ENCODE assay signal across 9 mouse cellular contexts in genomic region chr11:85941785-85942570, GRCm38 (mm10). TPM values are rescaled to one million over a fixed set of nuclear protein-coding genes. Genes with fewer than 3 reads are reported as not detected.
DNase-seq lines count a peak whose midpoint lies in the region; ATAC-seq lines count a peak whose summit lies in the region.
"Had no signal": no experiment of that assay in that cellular context is flagged by ENCODE, and none has a peak within 500 bp of the region (broad histone marks: within the 10 kb centered on the region; RNA-seq: fewer than 3 reads in every experiment).

No protein-coding gene starts in this region.

- WGBS in forebrain, embryonic 10.5 days: 44% methylated on average over 7 of the region's 7 CpGs
- WGBS in forebrain, embryonic 16.5 days: 40% methylated on average over 7 of the region's 7 CpGs
- 30% methylated on average over 7 of the region's 7 CpGs for WGBS in neural tube, embryonic 15.5 days

- peak overlapping the region; percentile 65 for H3K27ac ChIP-seq in forebrain, embryonic 10.5 days
- no peak overlapping the region for H3K27ac ChIP-seq in forebrain, embryonic 16.5 days (ENCODE audit: low read length)
- H3K27ac ChIP-seq in neural tube, embryonic 15.5 days (replicated peaks): no peak overlapping the region; the same call in 1 of the 2 replicates

- no peak overlapping the region for H3K9ac ChIP-seq in forebrain, embryonic 16.5 days (replicated peaks; ENCODE audit: low read depth, low read length)
- H3K9ac ChIP-seq in neural tube, embryonic 15.5 days (replicated peaks): no peak overlapping the region

- peaks cover 9% of the 10 kb centered on the region for H3K4me1 ChIP-seq in forebrain, embryonic 10.5 days
- H3K4me1 ChIP-seq in forebrain, embryonic 16.5 days (replicated peaks; ENCODE audit: control insufficient read depth, insufficient read depth, low read length): no peaks in the 10 kb centered on the region
- H3K4me1 ChIP-seq in neural tube, embryonic 15.5 days: peaks cover 5% of the 10 kb centered on the region; the same call in 1 of the 2 replicates
- H3K4me1 ChIP-seq: megakaryocyte, embryonic 14.5 days had no signal

- no peaks in the 10 kb centered on the region for H3K9me3 ChIP-seq in forebrain, embryonic 10.5 days
- no peaks in the 10 kb centered on the region for H3K9me3 ChIP-seq in forebrain, embryonic 16.5 days (ENCODE audit: control insufficient read depth, low read length)
- H3K9me3 ChIP-seq in neural tube, embryonic 15.5 days (replicated peaks): no peaks in the 10 kb centered on the region
- H3K9me3 ChIP-seq: megakaryocyte, embryonic 14.5 days had no signal

- H3K4me2 ChIP-seq in forebrain, embryonic 16.5 days (ENCODE audit: low read length): no peak overlapping the region
- no peak overlapping the region for H3K4me2 ChIP-seq in neural tube, embryonic 15.5 days

- DNase-seq in forebrain, embryonic 10.5 days (ENCODE audit: extremely low spot score, low spot score): no peak
- peak; percentile 45 for DNase-seq in neural tube, embryonic 10.5 days (ENCODE audit: extremely low spot score, low spot score)
- peak; percentile 47 to 68 for DNase-seq in kidney, postnatal 4 days
- DNase-seq in left cerebral cortex, postnatal 36 days (ENCODE audit: low spot score in 2 of 2): no peak
- no peak for DNase-seq in T-cell, adult 2 months (ENCODE audit: low spot score)

- no peaks in the 10 kb centered on the region for H3K27me3 ChIP-seq in forebrain, embryonic 10.5 days (ENCODE audit: poor library complexity, severe bottlenecking)
- H3K27me3 ChIP-seq in forebrain, embryonic 16.5 days (replicated peaks; ENCODE audit: control insufficient read depth, insufficient read depth, low read length): no peaks in the 10 kb centered on the region
- H3K27me3 ChIP-seq in neural tube, embryonic 15.5 days (replicated peaks): no peaks in the 10 kb centered on the region

- no peak overlapping the region for H3K4me3 ChIP-seq in forebrain, embryonic 10.5 days
- H3K4me3 ChIP-seq in forebrain, embryonic 16.5 days (replicated peaks; ENCODE audit: low read length): no peak overlapping the region
- H3K4me3 ChIP-seq in neural tube, embryonic 15.5 days (replicated peaks): no peak overlapping the region
- H3K4me3 ChIP-seq: megakaryocyte, embryonic 14.5 days had no signal

- H3K36me3 ChIP-seq in forebrain, embryonic 10.5 days (replicated peaks): no peaks in the 10 kb centered on the region
- H3K36me3 ChIP-seq in forebrain, embryonic 16.5 days (ENCODE audit: control insufficient read depth, insufficient read depth): no peaks in the 10 kb centered on the region
- H3K36me3 ChIP-seq in neural tube, embryonic 15.5 days: no peaks in the 10 kb centered on the region

- intact Hi-C loops in left cerebral cortex, postnatal 36 days (cut with DNase I): no loop called here

- ATAC-seq in forebrain, embryonic 16.5 days: no peak
- ATAC-seq in neural tube, embryonic 15.5 days (ENCODE audit: low FRiP score): no peak
- no peak for ATAC-seq in megakaryocyte, adult 5-6 weeks (ENCODE audit: poor library complexity, severe bottlenecking)

RNA-seq across cellular contexts. Expression of gene Tbx4, which starts 55.8 kb away (rescaled TPM):
- 0.25 and 0.30 TPM in 2 replicates for polyA plus RNA-seq in forebrain, embryonic 10.5 days (2016; fragmentation: Nextera tagmentation; extraction: Ambion mirVana)
- 0.23 and 0.26 TPM in 2 replicates for polyA plus RNA-seq in forebrain, embryonic 16.5 days (2015; fragmentation: Nextera tagmentation; extraction: Ambion mirVana)
- 0.19 and 0.29 TPM in 2 replicates for polyA plus RNA-seq in neural tube, embryonic 15.5 days (2015; fragmentation: Nextera tagmentation; extraction: Ambion mirVana)
- under 1 TPM; 0.17 to 0.25 TPM for total RNA-seq in left cerebral cortex, postnatal 36 days (2021)
- not detected in 2 replicates for total RNA-seq in megakaryocyte, adult 5-6 weeks (2015)
- total RNA-seq in megakaryocyte, adult 5-6 weeks (2017): not detected in 2 replicates

Comparison
In these comparisons a context has a peak if more than half of its experiments do, and no peak if none do; other contexts are left out.
1. DNase-seq: peak in neural tube, embryonic 10.5 days (single experiment) and kidney, postnatal 4 days (2 of 2); none in forebrain, embryonic 10.5 days (single experiment), left cerebral cortex, postnatal 36 days (0 of 2) and T-cell, adult 2 months (single experiment).